Mouse (Mus musculus): Measurements from ENCODE around the gene Inhbc.

- no peak for TF ChIP-seq USF1 (IDR thresholded peaks at IDR 0.05; ENCODE audit: low read depth, low read length)
- no peak for TF ChIP-seq CTCF (IDR thresholded peaks at IDR 0.05 in 2 of 3, conservative IDR thresholded peaks at IDR 0.05 in 1 of 3; ENCODE audit: control insufficient read depth in 1 of 3, insufficient read depth in 1 of 3, low read depth in 2 of 3, low read length in 3 of 3, poor library complexity in 1 of 3, severe bottlenecking in 1 of 3)
Observed at GRCm38 (mm10) chr10:127341360-127341690, 28.9 kb downstream of the Inhbc start.
